8 mouse cellular contexts compared by ENCODE assay signal in the genomic region with DNA sequence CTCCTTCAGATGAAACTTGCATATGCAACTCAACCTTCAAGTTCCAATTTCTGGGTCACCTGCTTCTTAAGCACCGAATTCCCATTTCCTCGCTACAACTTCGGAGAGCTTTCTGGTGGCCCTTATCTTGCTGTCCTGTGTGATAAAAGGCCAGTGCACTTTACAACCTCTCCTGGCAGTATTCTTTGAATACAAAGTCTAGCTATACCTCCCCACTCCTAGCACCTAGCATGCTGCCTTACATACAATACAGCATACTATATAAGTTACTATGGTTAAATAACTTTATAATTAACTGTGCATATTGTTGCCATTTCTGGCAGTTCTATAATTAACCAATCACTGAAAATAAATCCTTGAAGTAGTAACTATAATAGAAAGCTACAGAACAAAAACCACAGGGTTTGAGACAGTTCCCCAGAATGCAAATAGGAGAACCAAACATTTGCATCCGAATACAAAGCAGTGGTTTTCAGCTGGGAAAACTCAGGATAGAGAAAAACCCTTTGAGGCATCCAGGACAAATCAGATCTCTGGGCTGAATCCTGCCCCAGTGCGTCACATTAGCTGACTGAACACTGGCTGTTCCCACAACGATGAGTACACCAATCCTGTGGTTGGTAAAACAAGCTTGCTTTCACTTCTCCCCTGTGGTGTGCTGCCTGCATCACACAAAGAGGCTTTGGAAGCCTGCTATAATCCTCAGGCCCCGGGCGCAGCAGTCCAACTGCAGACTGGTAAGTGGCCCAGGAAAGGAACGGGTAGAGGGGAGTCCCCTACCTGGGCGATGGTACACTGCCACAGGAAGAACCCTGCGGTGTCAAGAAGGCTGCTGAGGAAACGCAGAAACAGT. TPM values are rescaled to one million over a fixed set of nuclear protein-coding genes. Genes with fewer than 3 reads are reported as not detected.
DNase-seq lines count a peak whose midpoint lies in the region; ATAC-seq and TF ChIP-seq lines count a peak whose summit lies in the region.

Il18 (plus strand) TSS at position 587 of the 853 bp plus-strand sequence.

- no peak within 1 kb of the TSS; the same call in 1 of the 2 replicates for H3K9ac ChIP-seq in kidney, embryonic 14.5 days (ENCODE audit: low read depth, low read length)
- no peak within 1 kb of the TSS for H3K9ac ChIP-seq in kidney, embryonic 15.5 days
- 0 out of 2 replicates have a peak within 1 kb of the TSS, but pooled peaks have one; percentile 12 for H3K9ac ChIP-seq in limb, embryonic 12.5 days (replicated peaks)
- peak within 1 kb of the TSS; percentile 62 for H3K9ac ChIP-seq in midbrain, embryonic 16.5 days (ENCODE audit: low read depth, low read length)
- no peak within 1 kb of the TSS for H3K9ac ChIP-seq in stomach, embryonic 15.5 days

- ATAC-seq in kidney, embryonic 14.5 days (ENCODE audit: low FRiP score, low TSS enrichment): no peak
- no peak for ATAC-seq in kidney, embryonic 15.5 days (replicated peaks; ENCODE audit: low FRiP score)
- ATAC-seq in limb, embryonic 12.5 days (ENCODE audit: insufficient number of reproducible peaks, insufficient read depth, low FRiP score, low TSS enrichment, low read depth): no peak
- ATAC-seq in midbrain, embryonic 16.5 days: peak; percentile 97
- ATAC-seq in stomach, embryonic 15.5 days (ENCODE audit: insufficient read depth, low FRiP score, low read depth): no peak

- DNase-seq in kidney, adult 11 months: peak; percentile 34
- DNase-seq in heart, adult 8-10 months (ENCODE audit: low spot score): peak; percentile 34

- 30% methylated on average over 12 of the region's 12 CpGs for WGBS in kidney, embryonic 14.5 days
- WGBS in kidney, embryonic 15.5 days: 32% methylated on average over 12 of the region's 12 CpGs
- 32% methylated on average over 12 of the region's 12 CpGs for WGBS in limb, embryonic 12.5 days
- 17% methylated on average over 12 of the region's 12 CpGs for WGBS in midbrain, embryonic 16.5 days
- 33% methylated on average over 12 of the region's 12 CpGs for WGBS in stomach, embryonic 15.5 days

- H3K36me3 ChIP-seq in kidney, embryonic 14.5 days (ENCODE audit: control insufficient read depth, insufficient read depth, low read length): no peaks in the 10 kb centered on the region
- H3K36me3 ChIP-seq in kidney, embryonic 15.5 days: no peaks in the 10 kb centered on the region
- no peaks in the 10 kb centered on the region for H3K36me3 ChIP-seq in limb, embryonic 12.5 days
- H3K36me3 ChIP-seq in midbrain, embryonic 16.5 days (ENCODE audit: control insufficient read depth, insufficient read depth, low read length): no peaks in the 10 kb centered on the region
- H3K36me3 ChIP-seq in stomach, embryonic 15.5 days: no peaks in the 10 kb centered on the region

- no peak within 1 kb of the TSS for H3K27ac ChIP-seq in kidney, embryonic 14.5 days (ENCODE audit: low read depth, low read length)
- H3K27ac ChIP-seq in cortical plate, adult 2 months (ENCODE audit: insufficient read depth, low read length): peak within 1 kb of the TSS; percentile 94
- no peak within 1 kb of the TSS for H3K27ac ChIP-seq in kidney, embryonic 15.5 days
- H3K27ac ChIP-seq in limb, embryonic 12.5 days: peak within 1 kb of the TSS; percentile 32; the same call in 1 of the 2 replicates
- H3K27ac ChIP-seq in midbrain, embryonic 16.5 days (ENCODE audit: low read length): peak within 1 kb of the TSS; percentile 85
- peak within 1 kb of the TSS; percentile 35; the same call in 1 of the 2 replicates for H3K27ac ChIP-seq in stomach, embryonic 15.5 days

- no peaks in the 10 kb centered on the region for H3K9me3 ChIP-seq in kidney, embryonic 14.5 days (ENCODE audit: control insufficient read depth, low read length)
- no peaks in the 10 kb centered on the region for H3K9me3 ChIP-seq in kidney, embryonic 15.5 days (replicated peaks)
- no peaks in the 10 kb centered on the region for H3K9me3 ChIP-seq in limb, embryonic 12.5 days
- no peaks in the 10 kb centered on the region for H3K9me3 ChIP-seq in midbrain, embryonic 16.5 days (replicated peaks; ENCODE audit: control insufficient read depth, low read length, poor library complexity, severe bottlenecking)
- H3K9me3 ChIP-seq in stomach, embryonic 15.5 days: no peaks in the 10 kb centered on the region

- no peak for TF ChIP-seq CTCF in cortical plate, adult 2 months (IDR thresholded peaks at IDR 0.05; ENCODE audit: extremely low read depth, insufficient read depth, low read length)

- TF ChIP-seq POLR2A in cortical plate, adult 2 months (IDR thresholded peaks at IDR 0.05; ENCODE audit: extremely low read depth, insufficient read depth, low read length): no peak; the same call in 1 of the 2 replicates

- no peak within 1 kb of the TSS for H3K4me3 ChIP-seq in kidney, embryonic 14.5 days (ENCODE audit: low read length)
- peak within 1 kb of the TSS; percentile 45 for H3K4me3 ChIP-seq in cortical plate, adult 2 months (ENCODE audit: insufficient read depth, low read length)
- no peak within 1 kb of the TSS for H3K4me3 ChIP-seq in kidney, embryonic 15.5 days (replicated peaks)
- H3K4me3 ChIP-seq in limb, embryonic 12.5 days (replicated peaks): no peak within 1 kb of the TSS
- peak within 1 kb of the TSS; percentile 36 for H3K4me3 ChIP-seq in midbrain, embryonic 16.5 days (ENCODE audit: low read depth, low read length)
- no peak within 1 kb of the TSS for H3K4me3 ChIP-seq in stomach, embryonic 15.5 days (replicated peaks)

- no peaks in the 10 kb centered on the region for H3K27me3 ChIP-seq in kidney, embryonic 14.5 days (ENCODE audit: control insufficient read depth, insufficient read depth, low read length)
- no peaks in the 10 kb centered on the region for H3K27me3 ChIP-seq in kidney, embryonic 15.5 days
- H3K27me3 ChIP-seq in limb, embryonic 12.5 days: no peaks in the 10 kb centered on the region
- H3K27me3 ChIP-seq in midbrain, embryonic 16.5 days (ENCODE audit: control insufficient read depth, insufficient read depth, low read depth, low read length): no peaks in the 10 kb centered on the region
- no peaks in the 10 kb centered on the region for H3K27me3 ChIP-seq in stomach, embryonic 15.5 days (replicated peaks)

- no peaks in the 10 kb centered on the region for H3K4me1 ChIP-seq in kidney, embryonic 14.5 days (ENCODE audit: control insufficient read depth, insufficient read depth, low read length)
- H3K4me1 ChIP-seq in cortical plate, adult 2 months (ENCODE audit: control insufficient read depth, insufficient read depth, low read length): peaks cover 3% of the 10 kb centered on the region; the same call in 1 of the 2 replicates
- H3K4me1 ChIP-seq in kidney, embryonic 15.5 days: no peaks in the 10 kb centered on the region
- no peaks in the 10 kb centered on the region for H3K4me1 ChIP-seq in limb, embryonic 12.5 days (replicated peaks)
- peaks cover 9% of the 10 kb centered on the region; the same call in 1 of the 2 replicates for H3K4me1 ChIP-seq in midbrain, embryonic 16.5 days (ENCODE audit: control insufficient read depth, insufficient read depth, low read length)
- no peaks in the 10 kb centered on the region for H3K4me1 ChIP-seq in stomach, embryonic 15.5 days

- no peak within 1 kb of the TSS; the same call in 1 of the 2 replicates for H3K4me2 ChIP-seq in kidney, embryonic 14.5 days (replicated peaks; ENCODE audit: low read depth, low read length)
- peak within 1 kb of the TSS; percentile 33; the same call in 1 of the 2 replicates for H3K4me2 ChIP-seq in kidney, embryonic 15.5 days
- H3K4me2 ChIP-seq in limb, embryonic 12.5 days: peak within 1 kb of the TSS; percentile 17
- H3K4me2 ChIP-seq in midbrain, embryonic 16.5 days (ENCODE audit: low read length): peak within 1 kb of the TSS; percentile 59
- peak within 1 kb of the TSS; percentile 6; the same call in 1 of the 2 replicates for H3K4me2 ChIP-seq in stomach, embryonic 15.5 days

RNA-seq across cellular contexts. Expression of gene Il18, which starts in this region (rescaled TPM):
- 0.88 and 1.2 TPM in 2 replicates for polyA plus RNA-seq in kidney, embryonic 14.5 days (2014; fragmentation: Nextera tagmentation; extraction: Ambion mirVana)
- 67.8 and 69.3 TPM in 2 replicates for polyA plus RNA-seq in cortical plate, adult 2 months (2012; rRNA removed)
- total RNA-seq in heart, adult 8-10 months (2022): 1 to 10 TPM in 3 of 4 experiments, under 1 TPM in 1; 0.54 to 2.0 (median 1.5) TPM
- 1.7 and 3.0 TPM in 2 replicates for polyA plus RNA-seq in kidney, embryonic 15.5 days (2015; fragmentation: Nextera tagmentation; extraction: Ambion mirVana)
- 0.59 and 2.2 TPM in 2 replicates for polyA plus RNA-seq in limb, embryonic 12.5 days (2016; fragmentation: Nextera tagmentation; extraction: Ambion mirVana)
- polyA plus RNA-seq in midbrain, embryonic 16.5 days (2015; fragmentation: Nextera tagmentation; extraction: Ambion mirVana): 21.0 and 26.0 TPM in 2 replicates
- polyA plus RNA-seq in stomach, embryonic 15.5 days (2015; fragmentation: Nextera tagmentation; extraction: Ambion mirVana): 10.1 and 13.7 TPM in 2 replicates

Comparison
In these comparisons a context has a peak if more than half of its experiments do, and no peak if none do; other contexts are left out.
1. H3K27ac ChIP-seq: peak in cortical plate, adult 2 months (single experiment), limb, embryonic 12.5 days (single experiment), midbrain, embryonic 16.5 days (single experiment) and stomach, embryonic 15.5 days (single experiment); none in kidney, embryonic 14.5 days (single experiment) and kidney, embryonic 15.5 days (single experiment).
2. H3K4me3 ChIP-seq: peak in cortical plate, adult 2 months (single experiment) and midbrain, embryonic 16.5 days (single experiment); none in kidney, embryonic 14.5 days (single experiment), kidney, embryonic 15.5 days (single experiment), limb, embryonic 12.5 days (single experiment) and stomach, embryonic 15.5 days (single experiment).
3. H3K9ac ChIP-seq: peak in limb, embryonic 12.5 days (single experiment) and midbrain, embryonic 16.5 days (single experiment); none in kidney, embryonic 14.5 days (single experiment), kidney, embryonic 15.5 days (single experiment) and stomach, embryonic 15.5 days (single experiment).